Mouse (Mus musculus) forebrain, embryonic 13.5 days (tissue): ENCODE data around the gene Klhl32. TPM values are rescaled to one million over a fixed set of nuclear protein-coding genes. Genes with fewer than 3 reads are reported as not detected.
"Not testable (repeated sequence)": the region's sequence is repeated elsewhere in the genome, so short reads cannot be mapped to it uniquely, and the experiment has no call there.

Experiments used
- ATAC-seq: fragments of 200-750 bp; cut with Nextera tagmentation; 2 replicates; pipeline ENCODE4 v1.8.0; 2017
- H3K27ac ChIP-seq: fragments of 300-500 bp; sonication (generic); 2 replicates; pipeline ENCODE4 v1.5.1; 2015; ENCODE audit warnings: inconsistent platforms, mild to moderate bottlenecking, moderate library complexity
- H3K27me3 ChIP-seq: fragments of 300-500 bp; sonication (generic); 2 replicates; pipeline ENCODE4 v1.6.1; 2015; ENCODE audit warnings: mild to moderate bottlenecking, inconsistent platforms
- H3K36me3 ChIP-seq: fragments of 300-500 bp; sonication (generic); 2 replicates; pipeline ENCODE4 v1.6.1; 2015; ENCODE audit warnings: mild to moderate bottlenecking, inconsistent platforms; ENCODE audit not compliant: poor library complexity, severe bottlenecking
- H3K4me1 ChIP-seq: fragments of 300-500 bp; sonication (generic); 2 replicates; pipeline ENCODE4 v1.6.1; 2015; ENCODE audit warnings: inconsistent platforms
- H3K4me2 ChIP-seq: fragments of 300-500 bp; sonication (generic); 2 replicates; pipeline ENCODE4 v1.6.1; 2015; ENCODE audit warnings: inconsistent platforms, mild to moderate bottlenecking, moderate library complexity
- H3K4me3 ChIP-seq: fragments of 300-500 bp; sonication (generic); 2 replicates; pipeline ENCODE4 v1.5.1; 2015; ENCODE audit warnings: mild to moderate bottlenecking, inconsistent platforms
- H3K9ac ChIP-seq: fragments of 300-500 bp; sonication (generic); 2 replicates; pipeline ENCODE4 v1.6.1; 2015; ENCODE audit warnings: mild to moderate bottlenecking, inconsistent platforms
- H3K9me3 ChIP-seq: fragments of 300-500 bp; sonication (generic); replicated peaks from 2 replicates; pipeline ENCODE4 v1.6.1; 2016; ENCODE audit warnings: inconsistent platforms
- WGBS: fragments of 180-500 bp; shearing (Covaris S2); methylation state at CpG from one replicate; pipeline ENCODE4 v1.1.7; 2015; 5-methylcytosine and 5-hydroxymethylcytosine counted together
- polyA plus RNA-seq: library from polyadenylated mRNA; unstranded; fragments of >200 nt; fragmentation: Nextera tagmentation; extraction: Ambion mirVana; gene quantifications from 2 replicates; pipeline ENCODE4 v1.2.1, GENCODE M21; 2015

The Klhl32 gene
- polyA plus RNA-seq, 1 experiment from 2014 or later: 12.3 TPM

GRCm38 (mm10) chr4:24714367-24714766 is 136.6 kb downstream of the Klhl32 start:
- 82% methylated on average over 10 of the region's 10 CpGs for WGBS
- no peak overlapping the region for H3K27ac ChIP-seq

GRCm38 (mm10) chr4:24698528-24699117 is 152.3 kb downstream of the Klhl32 start:
- Histone ChIP-seq H3K4me3 (no peak overlapping the region), H3K9ac (no peak overlapping the region), H3K27ac (no peak overlapping the region), H3K9me3 (no peaks in the 10 kb centered on the region), H3K27me3 (no peaks in the 10 kb centered on the region), H3K36me3 (no peaks in the 10 kb centered on the region), H3K4me2 (no peak overlapping the region), H3K4me1 (peaks cover 4% of the 10 kb centered on the region; the same call in 1 of the 2 replicates)
- WGBS: 63% methylated on average over 7 of the region's 7 CpGs
- ATAC-seq: peak; percentile 86

More at GRCm38 (mm10) chr4:24714367-24714766, 136.6 kb downstream of the Klhl32 start:
- H3K36me3 ChIP-seq: no peaks in the 10 kb centered on the region
- no peak overlapping the region for H3K4me3 ChIP-seq
- H3K9ac ChIP-seq: no peak overlapping the region
- H3K9me3 ChIP-seq: no peaks in the 10 kb centered on the region
- H3K4me2 ChIP-seq: no peak overlapping the region
- ATAC-seq: no peak
- H3K4me1 ChIP-seq: peaks cover 4% of the 10 kb centered on the region; the same call in 1 of the 2 replicates
- H3K27me3 ChIP-seq: no peaks in the 10 kb centered on the region

DNA sequence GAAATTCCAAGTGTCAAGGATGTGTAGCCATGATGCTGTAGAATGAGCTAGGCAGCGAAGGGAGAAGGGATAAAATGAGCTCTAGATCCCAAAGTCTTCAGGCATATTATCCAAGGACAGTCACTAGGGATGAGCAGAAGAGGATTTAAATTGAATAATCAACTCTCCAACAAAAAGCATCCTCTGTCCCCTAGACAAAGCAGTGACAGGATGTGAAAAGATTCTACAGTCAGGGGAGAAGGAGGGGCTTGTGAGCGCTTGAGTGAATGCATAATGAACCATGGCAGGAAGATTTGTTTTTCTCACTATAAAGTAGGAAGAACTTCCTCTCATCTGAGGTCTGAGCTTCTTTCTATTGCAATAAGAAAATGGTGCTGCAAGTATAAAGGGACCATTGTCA is 170.8 kb downstream of the Klhl32 start:
- Histone ChIP-seq H3K4me2 (no peak overlapping the region), H3K4me3 (no peak overlapping the region), H3K27ac (no peak overlapping the region), H3K9me3 (no peaks in the 10 kb centered on the region), H3K27me3 (no peaks in the 10 kb centered on the region), H3K4me1 (no peaks in the 10 kb centered on the region), H3K9ac (no peak overlapping the region), H3K36me3 (no peaks in the 10 kb centered on the region)
- 56% methylated on average over 2 of the region's 2 CpGs for WGBS
- ATAC-seq: no peak

DNA sequence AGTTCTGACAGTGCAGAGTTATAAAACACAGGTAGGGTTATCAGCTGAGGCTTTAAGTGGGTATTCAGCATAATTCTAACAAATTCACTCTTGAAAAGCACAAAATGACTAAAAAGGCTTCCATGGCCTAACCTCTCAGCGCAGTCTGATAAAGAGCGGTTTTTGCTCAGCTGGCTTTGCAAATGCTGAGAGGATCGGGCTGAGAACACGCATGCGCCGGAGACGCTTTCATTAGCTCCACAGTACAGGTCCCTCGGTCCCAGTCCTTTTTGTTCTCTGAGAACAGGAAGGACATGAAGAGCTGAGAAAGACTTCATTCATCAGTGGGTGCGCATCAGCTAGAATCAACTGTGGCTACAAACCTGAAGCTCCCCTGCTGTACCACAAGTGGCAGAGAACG is 180.9 kb downstream of the Klhl32 start:
- ATAC-seq: peak; percentile 85
- Histone ChIP-seq H3K9ac (no peak overlapping the region), H3K27ac (peak overlapping the region; percentile 66), H3K36me3 (no peaks in the 10 kb centered on the region), H3K4me3 (no peak overlapping the region), H3K9me3 (no peaks in the 10 kb centered on the region), H3K27me3 (no peaks in the 10 kb centered on the region), H3K4me2 (peak overlapping the region; percentile 40), H3K4me1 (peaks cover 31% of the 10 kb centered on the region)
- 57% methylated on average over 10 of the region's 10 CpGs for WGBS

DNA sequence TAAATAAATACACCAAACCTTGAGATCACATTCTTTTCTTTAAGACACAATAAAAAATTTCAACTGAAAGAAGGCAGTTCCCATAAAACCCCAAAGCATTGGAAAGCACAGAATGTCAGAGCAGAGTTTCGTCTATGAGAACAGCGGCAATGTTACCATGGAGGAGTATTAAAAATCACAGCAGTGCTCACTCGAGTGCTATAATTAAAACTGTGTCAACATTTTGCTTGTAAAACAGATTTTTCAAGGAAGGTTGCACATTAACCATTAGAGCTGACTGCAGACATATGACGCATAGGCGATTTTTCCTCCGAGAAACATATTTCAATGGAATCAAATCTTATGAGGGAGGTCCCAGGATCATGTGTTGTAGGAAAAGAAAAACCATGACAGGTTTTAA is 191.7 kb downstream of the Klhl32 start:
- H3K27ac ChIP-seq: no peak overlapping the region
- no peak for ATAC-seq
- 84% methylated on average over 6 of the region's 6 CpGs for WGBS
- H3K9me3 ChIP-seq: no peaks in the 10 kb centered on the region
- no peak overlapping the region for H3K4me3 ChIP-seq
- no peak overlapping the region for H3K9ac ChIP-seq
- H3K36me3 ChIP-seq: no peaks in the 10 kb centered on the region
- no peaks in the 10 kb centered on the region for H3K27me3 ChIP-seq
- H3K4me2 ChIP-seq: no peak overlapping the region
- no peaks in the 10 kb centered on the region for H3K4me1 ChIP-seq

GRCm38 (mm10) chr4:24644735-24645134 is 206.2 kb downstream of the Klhl32 start:
- not testable (repeated sequence) for H3K9me3 ChIP-seq, H3K4me1 ChIP-seq, H3K4me2 ChIP-seq, H3K27ac ChIP-seq, ATAC-seq, H3K9ac ChIP-seq, H3K4me3 ChIP-seq, H3K27me3 ChIP-seq, H3K36me3 ChIP-seq
- 92% methylated on average over 7 of the region's 8 CpGs for WGBS

GRCm38 (mm10) chr4:24642306-24642705 is 208.6 kb downstream of the Klhl32 start:
- 65% methylated on average over 2 of the region's 2 CpGs for WGBS
- Histone ChIP-seq H3K9ac (no peak overlapping the region), H3K4me1 (no peaks in the 10 kb centered on the region), H3K4me2 (no peak overlapping the region), H3K27ac (no peak overlapping the region), H3K9me3 (no peaks in the 10 kb centered on the region), H3K36me3 (no peaks in the 10 kb centered on the region), H3K27me3 (no peaks in the 10 kb centered on the region), H3K4me3 (no peak overlapping the region)
- ATAC-seq: 0 out of 2 replicates have a peak, but pooled peaks have one; percentile 19

DNA sequence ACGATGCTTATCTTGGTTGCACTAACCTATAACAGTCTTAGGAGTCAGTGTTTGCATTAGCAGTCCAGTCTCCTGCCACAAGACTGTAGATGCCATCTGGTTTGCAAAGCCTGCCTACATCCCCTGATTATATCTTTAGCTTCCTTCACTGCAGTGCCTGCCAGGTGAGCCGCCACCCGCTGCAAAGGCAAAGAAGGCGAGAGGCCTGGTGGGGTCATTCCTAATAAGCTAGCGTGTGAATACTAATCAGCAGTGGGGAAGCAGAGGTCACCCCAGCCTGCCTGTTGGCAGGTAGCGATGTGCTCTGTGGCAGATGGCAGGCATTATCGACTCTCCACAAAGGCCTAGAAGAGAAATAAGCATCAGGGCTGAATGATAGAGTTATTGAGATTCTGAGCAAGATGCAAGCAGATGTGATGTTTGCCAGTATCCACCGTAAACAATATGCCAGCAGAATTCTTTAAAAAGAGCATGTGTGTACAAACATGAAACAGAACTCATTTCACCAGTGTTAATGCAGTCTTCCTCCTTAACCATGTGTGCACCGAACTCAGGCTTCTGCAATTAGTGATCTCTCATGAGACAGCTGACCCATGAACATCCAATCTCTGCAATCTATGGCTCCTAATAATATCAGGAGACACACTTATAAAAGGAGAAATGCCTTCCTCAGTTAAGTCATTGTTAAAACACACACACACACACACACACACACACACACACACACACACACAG is 219.6 kb downstream of the Klhl32 start:
- no peak overlapping the region; the same call in 1 of the 2 replicates for H3K4me2 ChIP-seq
- H3K4me3 ChIP-seq: no peak overlapping the region
- WGBS: 42% methylated on average over 9 of the region's 9 CpGs
- peak; percentile 77 for ATAC-seq
- no peak overlapping the region for H3K9ac ChIP-seq
- H3K27me3 ChIP-seq: no peaks in the 10 kb centered on the region
- no peaks in the 10 kb centered on the region for H3K36me3 ChIP-seq
- no peaks in the 10 kb centered on the region for H3K9me3 ChIP-seq
- H3K27ac ChIP-seq: peak overlapping the region; percentile 72
- H3K4me1 ChIP-seq: peaks cover 22% of the 10 kb centered on the region

- Histone ChIP-seq H3K27ac (no peak overlapping the region), H3K4me1 (peaks cover 22% of the 10 kb centered on the region), H3K9ac (no peak overlapping the region), H3K4me3 (no peak overlapping the region), H3K36me3 (no peaks in the 10 kb centered on the region), H3K4me2 (no peak overlapping the region), H3K9me3 (no peaks in the 10 kb centered on the region), H3K27me3 (no peaks in the 10 kb centered on the region)
- peak; percentile 31; the same call in 1 of the 2 replicates for ATAC-seq
- WGBS: 77% methylated on average over 2 of the region's 2 CpGs
These were observed 220.5 kb downstream of the Klhl32 start for GRCm38 (mm10) chr4:24630430-24630829.

DNA sequence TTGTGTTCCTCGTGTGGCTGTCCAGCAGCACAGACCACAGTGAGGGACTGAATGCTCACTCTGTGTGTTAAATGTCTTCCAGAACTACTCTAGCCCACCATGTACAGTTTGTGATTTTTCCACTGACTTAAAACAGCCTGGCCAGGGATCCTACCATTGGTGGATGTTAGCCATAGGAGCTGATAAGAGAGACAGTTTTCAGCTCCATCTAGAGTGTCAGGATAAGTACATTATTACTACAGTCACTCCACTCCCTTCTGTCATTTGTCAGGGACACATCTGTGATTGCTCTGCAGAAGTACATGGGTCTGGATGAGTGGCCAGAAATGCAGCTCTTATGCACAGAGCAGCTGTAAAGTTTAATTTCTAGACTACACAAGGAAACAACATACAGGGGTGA is 223.1 kb downstream of the Klhl32 start:
- Histone ChIP-seq H3K4me1 (peaks cover 16% of the 10 kb centered on the region), H3K27me3 (no peaks in the 10 kb centered on the region), H3K9me3 (no peaks in the 10 kb centered on the region), H3K9ac (no peak overlapping the region), H3K36me3 (no peaks in the 10 kb centered on the region), H3K4me2 (no peak overlapping the region), H3K27ac (no peak overlapping the region), H3K4me3 (no peak overlapping the region)
- ATAC-seq: no peak
- 72% methylated on average over 1 of the region's 1 CpGs for WGBS

- Histone ChIP-seq H3K36me3 (no peaks in the 10 kb centered on the region), H3K4me2 (no peak overlapping the region), H3K9ac (no peak overlapping the region), H3K27ac (no peak overlapping the region), H3K27me3 (no peaks in the 10 kb centered on the region), H3K9me3 (no peaks in the 10 kb centered on the region), H3K4me3 (no peak overlapping the region), H3K4me1 (peaks cover 11% of the 10 kb centered on the region)
- no peak for ATAC-seq
- 76% methylated on average over 4 of the region's 4 CpGs for WGBS
These were observed 224.2 kb downstream of the Klhl32 start for GRCm38 (mm10) chr4:24626686-24627085.

GRCm38 (mm10) chr4:24625951-24626584 is 224.9 kb downstream of the Klhl32 start:
- Histone ChIP-seq H3K27me3 (no peaks in the 10 kb centered on the region), H3K4me1 (peaks cover 6% of the 10 kb centered on the region), H3K27ac (no peak overlapping the region), H3K4me2 (no peak overlapping the region), H3K9me3 (no peaks in the 10 kb centered on the region), H3K9ac (no peak overlapping the region), H3K4me3 (no peak overlapping the region), H3K36me3 (no peaks in the 10 kb centered on the region)
- ATAC-seq: no peak
- whole genome bisulfite sequencing: 82% methylated on average over 13 of the region's 13 CpGs
